In the genomic region with DNA sequence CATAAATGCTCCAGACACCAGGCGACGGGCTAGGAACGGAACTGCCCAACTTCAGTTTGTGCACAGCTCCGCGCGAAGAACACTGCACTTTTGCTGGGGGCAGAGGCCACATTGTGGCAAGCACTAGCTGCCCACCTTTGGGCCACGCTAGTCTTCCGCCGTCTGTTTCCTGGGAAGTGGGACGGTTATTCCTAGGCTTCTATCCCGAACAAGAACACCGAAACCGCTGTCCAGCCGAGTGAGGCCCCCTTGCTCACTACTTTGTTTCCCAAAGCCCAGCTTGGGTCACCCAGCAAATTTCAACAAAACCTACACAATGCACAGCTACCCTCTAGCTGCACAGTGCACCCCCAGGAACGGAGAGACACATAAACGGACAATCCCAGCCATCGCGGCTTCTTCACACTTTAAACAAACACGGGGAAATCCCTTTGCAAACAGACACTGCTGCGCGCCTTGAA, we compare ENCODE assay signal across 10 mouse cellular contexts. TPM values are rescaled to one million over a fixed set of nuclear protein-coding genes. Genes with fewer than 3 reads are reported as not detected.
DNase-seq lines count a peak whose midpoint lies in the region; ATAC-seq and TF ChIP-seq lines count a peak whose summit lies in the region.
"Had no signal": no experiment of that assay in that cellular context is flagged by ENCODE, and none has a peak within 500 bp of the region (broad histone marks: within the 10 kb centered on the region; RNA-seq: fewer than 3 reads in every experiment).

No protein-coding gene starts in this region.

- TF ChIP-seq CTCF in bone marrow macrophage, adult 2 months (IDR thresholded peaks at IDR 0.05; ENCODE audit: low read depth, low read length), result no peak

- H3K9ac ChIP-seq in kidney, embryonic 16.5 days (replicated peaks; ENCODE audit: low read length), result no peak overlapping the region
- peak overlapping the region; percentile 43 for H3K9ac ChIP-seq in forebrain, embryonic 11.5 days (ENCODE audit: low read length)
- no peak overlapping the region for H3K9ac ChIP-seq in limb, embryonic 15.5 days
- H3K9ac ChIP-seq: liver, embryonic 15.5 days had no signal

- H3K4me2 ChIP-seq in kidney, embryonic 16.5 days (replicated peaks; ENCODE audit: low read depth, low read length), result no peak overlapping the region
- peak overlapping the region; percentile 26 for H3K4me2 ChIP-seq in forebrain, embryonic 11.5 days (ENCODE audit: low read depth, low read length, severe bottlenecking)
- H3K4me2 ChIP-seq in limb, embryonic 15.5 days, result peak overlapping the region; percentile 32
- H3K4me2 ChIP-seq: liver, embryonic 15.5 days had no signal

- no peak for TF ChIP-seq POLR2A in bone marrow macrophage, adult 2 months (IDR thresholded peaks at IDR 0.05; ENCODE audit: borderline replicate concordance, low read depth, low read length)

- no peak overlapping the region for H3K27ac ChIP-seq in kidney, embryonic 16.5 days (ENCODE audit: low read length)
- no peak overlapping the region for H3K27ac ChIP-seq in bone marrow macrophage, adult 2 months (ENCODE audit: insufficient read depth, low read depth, low read length)
- peak overlapping the region; percentile 74 for H3K27ac ChIP-seq in forebrain, embryonic 11.5 days (ENCODE audit: low read depth, low read length)
- H3K27ac ChIP-seq in limb, embryonic 15.5 days, result no peak overlapping the region
- H3K27ac ChIP-seq: liver, embryonic 15.5 days had no signal

- DNase-seq in kidney, postnatal 36 days, result no peak
- no peak for DNase-seq in forebrain, embryonic 11.5 days (ENCODE audit: low spot score)
- DNase-seq in right cerebral cortex, adult 18-20 months, result no peak
- DNase-seq in lung, adult 18-20 months, result no peak
- DNase-seq in right cerebral cortex, postnatal 14 days, result no peak
- DNase-seq: kidney, adult 8-10 months had no signal

- H3K4me1 ChIP-seq in kidney, embryonic 16.5 days (ENCODE audit: insufficient read depth, low read length), result peaks cover 26% of the 10 kb centered on the region
- peaks cover 2% of the 10 kb centered on the region; the same call in 1 of the 2 replicates for H3K4me1 ChIP-seq in bone marrow macrophage, adult 2 months (ENCODE audit: control insufficient read depth, insufficient read depth, low read length)
- peaks cover 12% of the 10 kb centered on the region; the same call in 1 of the 2 replicates for H3K4me1 ChIP-seq in forebrain, embryonic 11.5 days (replicated peaks; ENCODE audit: control insufficient read depth, insufficient read depth, low read length)
- peaks cover 53% of the 10 kb centered on the region for H3K4me1 ChIP-seq in limb, embryonic 15.5 days

- ATAC-seq in kidney, embryonic 16.5 days (ENCODE audit: low FRiP score, low TSS enrichment), result no peak
- no peak for ATAC-seq in forebrain, embryonic 11.5 days (replicated peaks; ENCODE audit: low FRiP score)
- ATAC-seq in limb, embryonic 15.5 days (ENCODE audit: insufficient number of reproducible peaks, low FRiP score, low TSS enrichment, low read depth), result no peak

- peak overlapping the region; percentile 15; the same call in 1 of the 2 replicates for H3K4me3 ChIP-seq in kidney, embryonic 16.5 days (ENCODE audit: low read length)
- peak overlapping the region; percentile 30 for H3K4me3 ChIP-seq in bone marrow macrophage, adult 2 months (ENCODE audit: insufficient read depth, low read length)
- peak overlapping the region; percentile 24 for H3K4me3 ChIP-seq in forebrain, embryonic 11.5 days (ENCODE audit: low read depth, low read length)
- H3K4me3 ChIP-seq in limb, embryonic 15.5 days, result peak overlapping the region; percentile 12
- H3K4me3 ChIP-seq: liver, embryonic 15.5 days had no signal

- no peaks in the 10 kb centered on the region for H3K9me3 ChIP-seq in kidney, embryonic 16.5 days (ENCODE audit: low read length)
- H3K9me3 ChIP-seq in forebrain, embryonic 11.5 days (ENCODE audit: control insufficient read depth, low read length), result no peaks in the 10 kb centered on the region
- H3K9me3 ChIP-seq in limb, embryonic 15.5 days, result no peaks in the 10 kb centered on the region
- H3K9me3 ChIP-seq: liver, embryonic 15.5 days had no signal

- no peaks in the 10 kb centered on the region for H3K36me3 ChIP-seq in kidney, embryonic 16.5 days (ENCODE audit: insufficient read depth, low read length)
- no peaks in the 10 kb centered on the region for H3K36me3 ChIP-seq in forebrain, embryonic 11.5 days (ENCODE audit: control insufficient read depth, insufficient read depth, low read length)
- no peaks in the 10 kb centered on the region for H3K36me3 ChIP-seq in limb, embryonic 15.5 days
- H3K36me3 ChIP-seq: liver, embryonic 15.5 days had no signal

- under 1% methylated on average over 21 of the region's 21 CpGs for WGBS in kidney, embryonic 16.5 days
- under 1% methylated on average over 21 of the region's 21 CpGs for WGBS in forebrain, embryonic 11.5 days
- 5% methylated on average over 21 of the region's 21 CpGs for WGBS in limb, embryonic 15.5 days

- peaks cover 91% of the 10 kb centered on the region for H3K27me3 ChIP-seq in kidney, embryonic 16.5 days (ENCODE audit: insufficient read depth, low read length)
- peaks cover 85% of the 10 kb centered on the region for H3K27me3 ChIP-seq in forebrain, embryonic 11.5 days (ENCODE audit: control insufficient read depth, insufficient read depth, low read length)
- H3K27me3 ChIP-seq in limb, embryonic 15.5 days, result peaks cover 92% of the 10 kb centered on the region

RNA-seq across cellular contexts. Expression of a gene that starts 3.2 kb away (rescaled TPM):
- polyA plus RNA-seq in kidney, embryonic 16.5 days (2015; fragmentation: Nextera tagmentation; extraction: Ambion mirVana), result not detected in 2 replicates
- polyA plus RNA-seq in bone marrow macrophage, adult 2 months (2012; ENCODE audit: insufficient read depth, insufficient read length, missing spikeins), result 1.2 TPM in 1 of 2 replicates, not detected in the other
- polyA plus RNA-seq in forebrain, embryonic 11.5 days (2014; fragmentation: Nextera tagmentation; extraction: Ambion mirVana), result 4.5 and 7.3 TPM in 2 replicates
- polyA plus RNA-seq in limb, embryonic 15.5 days (2015; fragmentation: Nextera tagmentation; extraction: Ambion mirVana), result 1.5 and 1.7 TPM in 2 replicates
- polyA plus RNA-seq: liver, embryonic 15.5 days had no signal

RNA-seq across cellular contexts. Expression of a gene that starts 21.9 kb away (rescaled TPM):
- polyA plus RNA-seq in kidney, embryonic 16.5 days (2015; fragmentation: Nextera tagmentation; extraction: Ambion mirVana), result 0.22 and 0.47 TPM in 2 replicates
- polyA plus RNA-seq in bone marrow macrophage, adult 2 months (2012; ENCODE audit: insufficient read depth, insufficient read length, missing spikeins), result 0.42 TPM in 1 of 2 replicates, not detected in the other
- polyA plus RNA-seq in forebrain, embryonic 11.5 days (2014; fragmentation: Nextera tagmentation; extraction: Ambion mirVana), result 45.5 and 47.7 TPM in 2 replicates
- 47.5 and 53.8 TPM in 2 replicates for polyA plus RNA-seq in limb, embryonic 15.5 days (2015; fragmentation: Nextera tagmentation; extraction: Ambion mirVana)
- polyA plus RNA-seq: liver, embryonic 15.5 days had no signal

Comparison
In these comparisons a context has a peak if more than half of its experiments do, and no peak if none do; other contexts are left out.
1. RNA of a gene that starts 21.9 kb away (polyA plus RNA-seq): 45.5 to 47.7 TPM in forebrain, embryonic 11.5 days and 47.5 to 53.8 TPM in limb, embryonic 15.5 days; 0.22 to 0.47 TPM in kidney, embryonic 16.5 days and 0.42 TPM in bone marrow macrophage, adult 2 months; every median in the first group is over 10 times any median in the second.
2. Peak in every context shown above with its lines, with median percentiles within 50 percentile points of each other: H3K4me3 ChIP-seq.